Mouse (Mus musculus) C2C12 (cell line): Measurements from ENCODE around the gene Ddt. TPM values are rescaled to one million over a fixed set of nuclear protein-coding genes. Genes with fewer than 3 reads are reported as not detected.

Experiments
- H3K27me3 ChIP-seq: one replicate; pipeline ENCODE4 v1.6.1; 2011; ENCODE audit not compliant: control insufficient read depth, insufficient read depth, insufficient read length
- H3K36me3 ChIP-seq: one replicate; pipeline ENCODE4 v1.6.1; 2011; ENCODE audit not compliant: control insufficient read depth, insufficient read depth
- H3K4me3 ChIP-seq: one replicate; pipeline ENCODE4 v1.5.1; 2011; ENCODE audit warnings: mild to moderate bottlenecking, control low read depth; ENCODE audit not compliant: poor library complexity, insufficient read depth, severe bottlenecking
- H3K79me2 ChIP-seq: one replicate; pipeline ENCODE4 v1.6.1; 2011; ENCODE audit not compliant: control insufficient read depth, insufficient read depth
- H3K79me3 ChIP-seq: one replicate; pipeline ENCODE4 v1.6.1; 2011; ENCODE audit warnings: low read depth, control low read depth
- H3ac ChIP-seq: one replicate; pipeline ENCODE3; 2011; ENCODE audit warnings: low read depth; ENCODE audit not compliant: control insufficient read depth, insufficient read length
- CEBPB ChIP-seq: IDR thresholded peaks from one replicate; pipeline ENCODE4 v1.6.1; 2011; ENCODE audit warnings: low read depth, mild to moderate bottlenecking, control low read depth, moderate library complexity
- CTCF ChIP-seq: IDR thresholded peaks from one replicate; pipeline ENCODE4 v1.5.1; 2011; ENCODE audit not compliant: control insufficient read depth, insufficient read depth, insufficient read length
- FOSL1 ChIP-seq: IDR thresholded peaks from one replicate; pipeline ENCODE4 v1.8.0; 2011; ENCODE audit warnings: mild to moderate bottlenecking, low read length; ENCODE audit not compliant: poor library complexity, insufficient read depth, severe bottlenecking
- MAX ChIP-seq: IDR thresholded peaks from one replicate; pipeline ENCODE4 v1.6.1; 2011; ENCODE audit warnings: mild to moderate bottlenecking, control low read depth
- MYOD1 ChIP-seq: IDR thresholded peaks from one replicate; pipeline ENCODE4 v1.6.1; 2011; ENCODE audit warnings: low read depth; ENCODE audit not compliant: control insufficient read depth, insufficient read length
- MYOG ChIP-seq: IDR thresholded peaks from one replicate; pipeline ENCODE4 v1.6.1; 2011; ENCODE audit not compliant: control insufficient read depth, insufficient read length; ENCODE audit errors: extremely low read depth
- USF1 ChIP-seq: IDR thresholded peaks from one replicate; pipeline ENCODE4 v1.6.1; 2011; ENCODE audit warnings: low read depth, mild to moderate bottlenecking, control low read depth, moderate library complexity
- long read RNA-seq, 2 experiments: library from polyadenylated mRNA; unstranded; transcript quantifications; one replicate each; pipeline ENCODE4 v2.0.0; 2019 to 2020
- polyA plus RNA-seq: library from polyadenylated mRNA; unstranded; fragments of >200 nt; fragmentation: generic; extraction: Trizol; gene quantifications from one replicate; pipeline ENCODE4 v1.2.1, GENCODE M21; 2012; ENCODE audit warnings: missing spikeins

The Ddt gene
- polyA plus RNA-seq: 27.9 TPM
- long read RNA-seq, experiment 1, transcript Ddt-201 (3 exons, 649 nt): major isoform, 40 of 40 reads
- long read RNA-seq, experiment 1, partial matches to known transcripts: 0 of 40 reads
- long read RNA-seq, experiment 1, other reads (novel, unspliced or antisense): 0 of 40 reads
- long read RNA-seq, experiment 2, partial matches to known transcripts: 0 of 2 reads
- long read RNA-seq, experiment 2, other reads (novel, unspliced or antisense): 1 of 2 reads

DNA sequence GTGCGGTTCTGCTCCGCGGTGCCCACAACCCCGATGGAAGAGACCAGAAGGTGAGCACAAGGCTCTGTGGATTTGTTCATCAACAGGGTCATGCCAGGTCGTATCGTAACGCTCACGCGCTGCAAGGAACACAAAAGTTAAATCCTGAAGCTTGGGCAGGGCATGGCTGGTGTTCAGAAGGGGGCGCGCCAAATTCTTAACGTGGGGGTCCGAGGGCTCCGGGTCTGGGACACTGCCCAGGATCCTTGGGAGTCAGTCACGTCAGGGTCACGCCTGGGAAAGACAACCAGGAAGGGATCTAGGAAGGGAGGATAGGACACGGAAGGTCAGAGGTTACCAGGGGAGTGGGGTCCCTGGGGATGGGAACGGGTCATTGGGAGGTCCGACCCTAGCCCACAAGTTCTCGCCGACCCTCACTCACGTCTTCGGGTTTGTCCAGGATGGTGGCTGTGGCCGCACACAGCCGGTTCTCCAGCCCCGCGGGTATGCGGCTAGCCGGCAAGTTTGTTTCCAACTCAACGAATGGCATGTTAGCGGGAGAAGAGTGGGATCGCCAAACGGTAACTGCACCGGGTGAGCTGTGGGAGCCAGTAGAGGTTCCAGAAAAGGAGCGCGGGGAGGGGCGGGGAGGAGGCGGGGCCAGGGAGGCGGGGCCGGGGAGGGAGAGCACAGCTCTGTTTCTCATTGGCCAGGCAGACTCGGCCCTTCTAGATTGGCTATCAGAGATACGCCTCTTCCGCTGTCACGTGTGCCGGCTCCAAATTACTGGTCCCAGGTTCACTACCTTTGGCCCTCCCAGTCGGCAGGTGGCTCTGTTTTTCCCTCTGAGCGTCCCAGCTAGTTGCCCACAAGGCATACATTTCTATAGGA is at the start of gene Ddt:
TSS of gene Ddt (minus strand) at position 620 of the 870 bp plus-strand sequence.
- TF ChIP-seq MYOD1: no peak
- peak; percentile 94 for TF ChIP-seq USF1
- TF ChIP-seq MAX: peak; percentile 18
- peak; percentile 24 for TF ChIP-seq CTCF

DNA sequence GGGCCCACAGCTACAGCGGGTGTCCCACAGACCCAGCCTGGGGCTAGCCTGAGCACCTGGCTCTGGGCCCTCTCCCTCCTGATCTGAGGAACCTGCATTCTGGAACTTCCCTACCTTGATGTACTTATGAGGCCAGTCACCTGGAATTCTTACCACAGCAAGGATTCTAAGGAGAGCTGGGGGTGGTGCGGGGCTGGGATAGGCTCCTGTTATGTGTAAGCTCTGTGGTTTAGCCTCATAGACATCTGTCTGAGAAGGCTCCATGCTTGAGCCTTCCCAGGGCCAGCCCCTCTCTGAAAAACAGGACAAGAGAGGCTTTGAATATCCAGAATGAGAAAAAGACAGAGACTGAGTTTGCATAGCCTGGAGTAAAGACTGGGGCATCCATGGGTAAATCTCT is 49.2 kb upstream of the Ddt start, which contains the start of gene Gstt4:
TSS of gene Gstt4 (minus strand) at position 101 of the 400 bp plus-strand sequence.
- H3K4me3 ChIP-seq: no peak within 1 kb of the TSS
- H3ac ChIP-seq: no peak within 1 kb of the TSS
- H3K27me3 ChIP-seq: no peaks in the 10 kb centered on the region
- no peaks in the 10 kb centered on the region for H3K79me2 ChIP-seq
- no peaks in the 10 kb centered on the region for H3K36me3 ChIP-seq
- no peaks in the 10 kb centered on the region for H3K79me3 ChIP-seq
- TF ChIP-seq FOSL1 (no peak), USF1 (no peak), CTCF (no peak), MAX (no peak), MYOD1 (no peak), MYOG (no peak), CEBPB (no peak)

More for the DNA sequence above, at the start of gene Ddt:
- no peaks in the 10 kb centered on the region for H3K79me2 ChIP-seq
- H3K4me3 ChIP-seq: peak within 1 kb of the TSS; percentile 63
- H3K79me3 ChIP-seq: no peaks in the 10 kb centered on the region
- peaks cover 6% of the 10 kb centered on the region for H3K27me3 ChIP-seq
- no peaks in the 10 kb centered on the region for H3K36me3 ChIP-seq
- peak within 1 kb of the TSS; percentile 77 for H3ac ChIP-seq

DNA sequence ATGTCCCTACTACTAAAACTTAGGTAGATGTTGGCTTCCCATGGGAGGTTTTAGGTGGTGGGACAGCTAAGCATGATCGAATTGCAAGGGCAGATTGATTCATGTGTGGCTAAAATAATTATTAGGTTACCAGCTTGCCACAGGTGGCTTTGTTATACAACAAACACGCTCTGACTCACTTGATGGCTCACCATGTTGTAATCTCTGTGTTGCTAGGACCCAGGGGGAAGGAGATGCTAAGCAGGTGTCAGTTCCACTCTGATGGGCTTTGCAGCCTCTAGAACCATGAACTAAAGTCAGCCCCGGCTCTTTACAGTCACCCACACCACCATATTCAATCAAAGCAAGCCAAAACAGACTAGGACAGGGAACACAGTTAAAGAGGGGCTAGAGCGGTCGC is 46.7 kb upstream of the Ddt start:
- no peaks in the 10 kb centered on the region for H3K36me3 ChIP-seq
- H3ac ChIP-seq: no peak overlapping the region
- no peaks in the 10 kb centered on the region for H3K27me3 ChIP-seq
- TF ChIP-seq MYOD1: peak; percentile 67
- peak; percentile 30 for TF ChIP-seq CEBPB
- TF ChIP-seq FOSL1: no peak
- H3K4me3 ChIP-seq: no peak overlapping the region
- no peaks in the 10 kb centered on the region for H3K79me2 ChIP-seq
- no peaks in the 10 kb centered on the region for H3K79me3 ChIP-seq

DNA sequence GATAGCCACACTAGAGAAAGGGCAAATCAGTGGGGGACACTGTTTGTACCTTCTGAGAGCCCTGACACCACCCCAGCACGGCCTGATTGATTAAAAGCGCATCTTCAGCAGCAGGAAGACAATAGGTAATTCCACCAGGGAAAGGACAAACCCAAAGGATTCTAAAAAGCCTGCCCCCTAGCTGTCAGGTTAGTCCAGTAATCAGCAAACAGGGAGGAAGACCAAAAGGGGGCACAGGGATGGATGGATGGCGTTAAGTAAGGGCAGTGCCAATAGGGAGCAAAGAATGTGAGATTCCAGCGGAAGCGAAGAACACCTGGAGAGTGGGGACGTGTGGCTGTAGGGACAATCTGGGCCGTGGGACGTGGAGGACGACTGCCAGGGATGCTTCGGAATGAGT is 45.4 kb upstream of the Ddt start:
- Histone ChIP-seq H3K27me3 (peaks cover 5% of the 10 kb centered on the region), H3ac (no peak overlapping the region), H3K79me3 (no peaks in the 10 kb centered on the region), H3K36me3 (no peaks in the 10 kb centered on the region), H3K4me3 (no peak overlapping the region), H3K79me2 (no peaks in the 10 kb centered on the region)
- no peak for TF ChIP-seq CTCF
- TF ChIP-seq USF1: no peak
- TF ChIP-seq FOSL1: no peak
- TF ChIP-seq MYOG: no peak
- TF ChIP-seq CEBPB: no peak
- no peak for TF ChIP-seq MYOD1
- no peak for TF ChIP-seq MAX

DNA sequence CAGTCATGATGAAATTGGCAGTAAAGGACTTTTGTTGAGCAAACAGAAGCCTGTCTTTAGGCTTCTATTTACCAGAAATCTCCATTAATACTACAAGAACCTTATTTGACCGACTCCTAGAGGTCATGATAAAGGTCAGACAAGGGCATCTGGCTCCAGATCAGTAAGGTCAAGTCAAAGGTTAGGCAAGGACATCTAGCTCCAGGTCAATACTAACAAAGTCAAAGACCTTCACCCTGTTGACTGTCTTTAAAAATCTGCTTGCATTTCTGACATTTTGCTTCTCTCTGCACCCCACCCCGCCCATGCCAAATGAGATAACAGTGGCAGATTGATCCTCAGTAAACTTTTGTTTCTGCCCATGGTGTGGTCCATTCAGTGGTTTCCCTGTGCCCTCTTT is 31.0 kb upstream of the Ddt start:
- Histone ChIP-seq H3K27me3 (peaks cover 11% of the 10 kb centered on the region), H3ac (no peak overlapping the region), H3K79me2 (no peaks in the 10 kb centered on the region), H3K36me3 (no peaks in the 10 kb centered on the region), H3K79me3 (no peaks in the 10 kb centered on the region), H3K4me3 (no peak overlapping the region)
- TF ChIP-seq CTCF (no peak), FOSL1 (no peak), USF1 (no peak), MYOG (no peak), MYOD1 (no peak), MAX (no peak), CEBPB (no peak)
